8 mouse cellular contexts compared by ENCODE assay signal in genomic region chr12:65074651-65075050, GRCm38 (mm10). TPM values are rescaled to one million over a fixed set of nuclear protein-coding genes. Genes with fewer than 3 reads are reported as not detected.
DNase-seq lines count a peak whose midpoint lies in the region; ATAC-seq and TF ChIP-seq lines count a peak whose summit lies in the region.

No protein-coding gene starts in this region.

- peak overlapping the region; percentile 86; the same call in 1 of the 2 replicates for H3K9ac ChIP-seq in intestine, embryonic 14.5 days (ENCODE audit: low read length)
- H3K9ac ChIP-seq in neural tube, embryonic 14.5 days (replicated peaks; ENCODE audit: low read depth, low read length), result peak overlapping the region; percentile 46; the same call in 1 of the 2 replicates

- H3K9me3 ChIP-seq in embryonic facial prominence, embryonic 10.5 days, result no peaks in the 10 kb centered on the region
- no peaks in the 10 kb centered on the region for H3K9me3 ChIP-seq in intestine, embryonic 14.5 days (ENCODE audit: control insufficient read depth, low read length)
- no peaks in the 10 kb centered on the region for H3K9me3 ChIP-seq in neural tube, embryonic 14.5 days (ENCODE audit: control insufficient read depth, low read length)

- DNase-seq in layer of hippocampus, adult 2 months (ENCODE audit: low spot score in 2 of 2), result no peak
- no peak for DNase-seq in layer of hippocampus, postnatal 14 days (ENCODE audit: low spot score in 2 of 2)
- DNase-seq in embryonic facial prominence, embryonic 10.5 days (ENCODE audit: low spot score), result no peak
- no peak for DNase-seq in intestine, embryonic 14.5 days (ENCODE audit: low spot score)
- no peak for DNase-seq in thymus, postnatal 0 days (ENCODE audit: low spot score)
- DNase-seq in layer of hippocampus, adult 9-11 months, result no peak

- TF ChIP-seq CTCF in layer of hippocampus, adult 2 months (conservative IDR thresholded peaks at IDR 0.05), result no peak

- no peak for ATAC-seq in intestine, embryonic 14.5 days (replicated peaks; ENCODE audit: low FRiP score, low TSS enrichment, low read depth)
- ATAC-seq in neural tube, embryonic 14.5 days (ENCODE audit: low read depth), result no peak
- no peak for ATAC-seq in megakaryocyte-erythroid progenitor cell, adult 5-6 weeks (replicated peaks; ENCODE audit: low FRiP score, low TSS enrichment, poor library complexity, severe bottlenecking)

- peaks cover 27% of the 10 kb centered on the region for H3K4me1 ChIP-seq in embryonic facial prominence, embryonic 10.5 days
- H3K4me1 ChIP-seq in intestine, embryonic 14.5 days (replicated peaks; ENCODE audit: control insufficient read depth, insufficient read depth, low read length), result peaks cover 13% of the 10 kb centered on the region; the same call in 1 of the 2 replicates
- peaks cover 24% of the 10 kb centered on the region for H3K4me1 ChIP-seq in neural tube, embryonic 14.5 days (ENCODE audit: control insufficient read depth, insufficient read depth, low read length)

- H3K27me3 ChIP-seq in embryonic facial prominence, embryonic 10.5 days (replicated peaks; ENCODE audit: low read depth, poor library complexity, severe bottlenecking), result no peaks in the 10 kb centered on the region
- H3K27me3 ChIP-seq in intestine, embryonic 14.5 days (replicated peaks; ENCODE audit: control insufficient read depth, insufficient read depth, low read length), result no peaks in the 10 kb centered on the region
- H3K27me3 ChIP-seq in neural tube, embryonic 14.5 days (ENCODE audit: control insufficient read depth, insufficient read depth, low read length), result no peaks in the 10 kb centered on the region

- WGBS in embryonic facial prominence, embryonic 10.5 days, result 47% methylated on average over 7 of the region's 7 CpGs
- 33% methylated on average over 7 of the region's 7 CpGs for WGBS in intestine, embryonic 14.5 days
- 44% methylated on average over 7 of the region's 7 CpGs for WGBS in neural tube, embryonic 14.5 days

- H3K4me3 ChIP-seq in layer of hippocampus, adult 2 months, result peak overlapping the region; percentile 78
- H3K4me3 ChIP-seq in embryonic facial prominence, embryonic 10.5 days, result peak overlapping the region; percentile 93
- peak overlapping the region; percentile 87 for H3K4me3 ChIP-seq in intestine, embryonic 14.5 days (ENCODE audit: low read depth, low read length)
- peak overlapping the region; percentile 93 for H3K4me3 ChIP-seq in neural tube, embryonic 14.5 days (ENCODE audit: low read depth, low read length)

- peak overlapping the region; percentile 99 for H3K27ac ChIP-seq in layer of hippocampus, adult 2 months
- peak overlapping the region; percentile 95; the same call in 1 of the 2 replicates for H3K27ac ChIP-seq in embryonic facial prominence, embryonic 10.5 days (replicated peaks)
- H3K27ac ChIP-seq in intestine, embryonic 14.5 days (ENCODE audit: low read depth), result peak overlapping the region; percentile 65; the same call in 1 of the 2 replicates
- peak overlapping the region; percentile 93; the same call in 1 of the 2 replicates for H3K27ac ChIP-seq in neural tube, embryonic 14.5 days (ENCODE audit: low read depth, low read length)

- H3K36me3 ChIP-seq in embryonic facial prominence, embryonic 10.5 days (replicated peaks), result peaks cover 38% of the 10 kb centered on the region
- no peaks in the 10 kb centered on the region for H3K36me3 ChIP-seq in intestine, embryonic 14.5 days (ENCODE audit: control insufficient read depth, insufficient read depth, low read length)
- H3K36me3 ChIP-seq in neural tube, embryonic 14.5 days (ENCODE audit: control insufficient read depth, insufficient read depth, low read length), result no peaks in the 10 kb centered on the region

- H3K4me2 ChIP-seq in intestine, embryonic 14.5 days (ENCODE audit: low read length), result peak overlapping the region; percentile 64
- H3K4me2 ChIP-seq in neural tube, embryonic 14.5 days (ENCODE audit: low read depth, low read length), result peak overlapping the region; percentile 60

RNA-seq across cellular contexts. Expression of gene Fancm, which starts 0.8 kb away (rescaled TPM):
- 10 to 100 TPM; 13.5 to 14.1 TPM for total RNA-seq in layer of hippocampus, adult 2 months (2021)
- total RNA-seq in layer of hippocampus, postnatal 14 days (2021), result 10 to 100 TPM; 10.3 to 10.6 TPM
- polyA plus RNA-seq in embryonic facial prominence, embryonic 10.5 days (2016; fragmentation: Nextera tagmentation; extraction: Ambion mirVana), result 13.4 and 15.7 TPM in 2 replicates
- polyA plus RNA-seq in intestine, embryonic 14.5 days (2014; fragmentation: Nextera tagmentation; extraction: Ambion mirVana), result 7.5 and 10.2 TPM in 2 replicates
- 9.3 and 11.4 TPM in 2 replicates for polyA plus RNA-seq in neural tube, embryonic 14.5 days (2014; fragmentation: Nextera tagmentation; extraction: Ambion mirVana)
- 8.0 and 9.1 TPM in 2 replicates for polyA plus RNA-seq in thymus, postnatal 0 days (2015; fragmentation: Nextera tagmentation; extraction: Ambion mirVana)
- total RNA-seq in megakaryocyte-erythroid progenitor cell, adult 5-6 weeks (2014; fragmentation: Nextera tagmentation), result 24.0 and 32.7 TPM in 2 replicates
- total RNA-seq in megakaryocyte-erythroid progenitor cell, adult 5-6 weeks (2017), result 31.4 and 66.6 TPM in 2 replicates

RNA-seq across cellular contexts. Expression of gene Fkbp3, which starts 0.8 kb away (rescaled TPM):
- 100 to 1,000 TPM; 150 to 156 TPM for total RNA-seq in layer of hippocampus, adult 2 months (2021)
- 100 to 1,000 TPM; 169 to 174 TPM for total RNA-seq in layer of hippocampus, postnatal 14 days (2021)
- 672 and 700 TPM in 2 replicates for polyA plus RNA-seq in embryonic facial prominence, embryonic 10.5 days (2016; fragmentation: Nextera tagmentation; extraction: Ambion mirVana)
- polyA plus RNA-seq in intestine, embryonic 14.5 days (2014; fragmentation: Nextera tagmentation; extraction: Ambion mirVana), result 390 and 402 TPM in 2 replicates
- 397 and 407 TPM in 2 replicates for polyA plus RNA-seq in neural tube, embryonic 14.5 days (2014; fragmentation: Nextera tagmentation; extraction: Ambion mirVana)
- 332 and 346 TPM in 2 replicates for polyA plus RNA-seq in thymus, postnatal 0 days (2015; fragmentation: Nextera tagmentation; extraction: Ambion mirVana)
- total RNA-seq in megakaryocyte-erythroid progenitor cell, adult 5-6 weeks (2014; fragmentation: Nextera tagmentation), result 165 and 170 TPM in 2 replicates
- 256 and 286 TPM in 2 replicates for total RNA-seq in megakaryocyte-erythroid progenitor cell, adult 5-6 weeks (2017)

RNA-seq across cellular contexts. Expression of gene Prpf39, which starts 38.5 kb away (rescaled TPM):
- 10 to 100 TPM; 43.4 to 48.7 TPM for total RNA-seq in layer of hippocampus, adult 2 months (2021)
- total RNA-seq in layer of hippocampus, postnatal 14 days (2021), result 10 to 100 TPM; 38.0 to 44.1 TPM
- polyA plus RNA-seq in embryonic facial prominence, embryonic 10.5 days (2016; fragmentation: Nextera tagmentation; extraction: Ambion mirVana), result 66.9 and 67.5 TPM in 2 replicates
- polyA plus RNA-seq in intestine, embryonic 14.5 days (2014; fragmentation: Nextera tagmentation; extraction: Ambion mirVana), result 56.4 and 58.7 TPM in 2 replicates
- polyA plus RNA-seq in neural tube, embryonic 14.5 days (2014; fragmentation: Nextera tagmentation; extraction: Ambion mirVana), result 61.3 and 64.4 TPM in 2 replicates
- polyA plus RNA-seq in thymus, postnatal 0 days (2015; fragmentation: Nextera tagmentation; extraction: Ambion mirVana), result 45.2 and 49.2 TPM in 2 replicates
- total RNA-seq in megakaryocyte-erythroid progenitor cell, adult 5-6 weeks (2014; fragmentation: Nextera tagmentation), result 69.3 and 74.3 TPM in 2 replicates
- total RNA-seq in megakaryocyte-erythroid progenitor cell, adult 5-6 weeks (2017), result 85.1 and 98.6 TPM in 2 replicates
